ENCODE assay signal across 8 mouse cellular contexts in the genomic region with DNA sequence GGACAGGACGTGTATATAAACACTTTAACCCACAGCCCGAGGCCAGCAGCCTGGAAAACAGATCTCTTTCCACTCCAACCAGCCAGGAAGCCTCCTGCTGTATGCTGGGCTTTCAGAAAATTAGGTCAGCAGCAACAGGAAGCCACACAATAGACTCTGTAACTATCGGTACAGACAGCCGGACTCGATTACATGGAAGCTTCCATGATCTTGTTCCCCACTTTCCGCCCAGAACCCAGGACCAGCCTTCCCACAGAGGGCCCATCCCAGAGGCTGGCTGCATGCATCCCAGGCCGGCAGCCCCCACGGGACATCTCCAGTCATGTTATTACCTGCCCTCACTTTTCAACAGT. TPM values are rescaled to one million over a fixed set of nuclear protein-coding genes. Genes with fewer than 3 reads are reported as not detected.
A peak's percentile ranks its signal among the peaks of the same experiment; 100 is the strongest.
DNase-seq lines count a peak whose midpoint lies in the region; ATAC-seq lines count a peak whose summit lies in the region.

No protein-coding gene starts in this region.

- no peak overlapping the region for H3K4me2 ChIP-seq in lung, embryonic 15.5 days

- 0 out of 2 replicates have a peak, but pooled peaks have one; percentile 49 for ATAC-seq in lung, embryonic 15.5 days (ENCODE audit: borderline replicate concordance, extremely low read depth, low FRiP score, low TSS enrichment)
- no peak for ATAC-seq in frontal cortex, adult (ENCODE audit: low TSS enrichment)

- peak overlapping the region; percentile 83 for H3K27ac ChIP-seq in lung, embryonic 15.5 days

- peaks cover 20% of the 10 kb centered on the region for H3K4me1 ChIP-seq in lung, embryonic 15.5 days

- no peaks in the 10 kb centered on the region for H3K27me3 ChIP-seq in lung, embryonic 15.5 days

- H3K9me3 ChIP-seq in lung, embryonic 15.5 days = no peaks in the 10 kb centered on the region

- H3K36me3 ChIP-seq in lung, embryonic 15.5 days = no peaks in the 10 kb centered on the region

- H3K4me3 ChIP-seq in lung, embryonic 15.5 days = no peak overlapping the region

- 38% methylated on average over 8 of the region's 8 CpGs for WGBS in lung, embryonic 15.5 days

- peak; percentile 22 for DNase-seq in kidney, postnatal 14 days
- DNase-seq in kidney, adult 8-10 months = no peak
- peak; percentile 42 to 69 for DNase-seq in heart, adult 9 months (ENCODE audit: low spot score in 2 of 2)
- peak; percentile 30 to 48 for DNase-seq in thymus, postnatal 10 days (ENCODE audit: low spot score in 2 of 2)
- no peak for DNase-seq in B cell, adult 2 months
- DNase-seq in layer of hippocampus, postnatal 25 days (ENCODE audit: extremely low spot score in 1 of 2, low spot score in 1 of 2) = no peak

- no peak overlapping the region for H3K9ac ChIP-seq in lung, embryonic 15.5 days

RNA-seq across cellular contexts. Expression of a gene that starts 39.4 kb away (rescaled TPM):
- polyA plus RNA-seq in lung, embryonic 15.5 days (2015; fragmentation: Nextera tagmentation; extraction: Ambion mirVana) = 0.11 and 0.24 TPM in 2 replicates
- under 1 TPM; 0.32 to 0.56 TPM for total RNA-seq in layer of hippocampus, postnatal 25 days (2021)

Comparison
In these comparisons a context has a peak if more than half of its experiments do, and no peak if none do; other contexts are left out.
1. DNase-seq: peak in kidney, postnatal 14 days (single experiment), heart, adult 9 months (2 of 2) and thymus, postnatal 10 days (2 of 2); none in kidney, adult 8-10 months (0 of 2), B cell, adult 2 months (0 of 2) and layer of hippocampus, postnatal 25 days (0 of 2).